Mouse (Mus musculus): Measurements from ENCODE around the gene Slc16a14. TPM values are rescaled to one million over a fixed set of nuclear protein-coding genes. Genes with fewer than 3 reads are reported as not detected.
A peak's percentile ranks its signal among the peaks of the same experiment; 100 is the strongest.

Gene Slc16a14
- polyA plus RNA-seq, 1 experiment, result not detected

GRCm38 (mm10) chr1:84940322-84940721 lies 5.4 kb upstream of the Slc16a14 start:
- peaks cover 10% of the 10 kb centered on the region for H3K27me3 ChIP-seq (replicated peaks)
- H3K4me1 ChIP-seq, result 0 out of 2 replicates have a peak, but pooled peaks cover 3% of the 10 kb centered on the region
- H3K4me3 ChIP-seq (replicated peaks), result no peak overlapping the region
- peaks cover 23% of the 10 kb centered on the region for H3K9me3 ChIP-seq
- no peak for TF ChIP-seq GATA1 (IDR thresholded peaks at IDR 0.05; ENCODE audit: borderline replicate concordance, low read length)
- TF ChIP-seq FLI1 (IDR thresholded peaks at IDR 0.05; ENCODE audit: low read length), result no peak
- no peaks in the 10 kb centered on the region for H3K36me3 ChIP-seq (replicated peaks; ENCODE audit: low read length)

GRCm38 (mm10) chr1:84939466-84939865 lies 4.5 kb upstream of the Slc16a14 start:
- Histone ChIP-seq H3K4me3 (replicated peaks) (no peak overlapping the region), H3K27me3 (replicated peaks) (peaks cover 18% of the 10 kb centered on the region), H3K4me1 (peaks cover 7% of the 10 kb centered on the region; the same call in 1 of the 2 replicates), H3K36me3 (replicated peaks; ENCODE audit: low read length) (no peaks in the 10 kb centered on the region), H3K9me3 (peaks cover 19% of the 10 kb centered on the region)
- TF ChIP-seq FLI1 (IDR thresholded peaks at IDR 0.05; ENCODE audit: low read length), result no peak
- TF ChIP-seq GATA1 (IDR thresholded peaks at IDR 0.05; ENCODE audit: borderline replicate concordance, low read length), result no peak

- H3K27me3 ChIP-seq (replicated peaks), result peaks cover 33% of the 10 kb centered on the region
- peaks cover 8% of the 10 kb centered on the region; the same call in 1 of the 2 replicates for H3K9me3 ChIP-seq
- peaks cover 19% of the 10 kb centered on the region for H3K4me1 ChIP-seq
- TF ChIP-seq FLI1 (IDR thresholded peaks at IDR 0.05; ENCODE audit: low read length), result no peak
- TF ChIP-seq GATA1 (IDR thresholded peaks at IDR 0.05; ENCODE audit: borderline replicate concordance, low read length), result no peak
- H3K4me3 ChIP-seq (replicated peaks), result no peak overlapping the region
- no peaks in the 10 kb centered on the region for H3K36me3 ChIP-seq (replicated peaks; ENCODE audit: low read length)
Observed at GRCm38 (mm10) chr1:84936716-84937510, 2.0 kb upstream of the Slc16a14 start.

GRCm38 (mm10) chr1:84935668-84936067 lies 734 bp upstream of the Slc16a14 start:
- Histone ChIP-seq H3K4me3 (replicated peaks) (no peak overlapping the region), H3K4me1 (peaks cover 19% of the 10 kb centered on the region), H3K9me3 (peaks cover 5% of the 10 kb centered on the region; the same call in 1 of the 2 replicates)

GRCm38 (mm10) chr1:84934151-84934502 lies 807 bp downstream of the Slc16a14 start:
- TF ChIP-seq FLI1 (IDR thresholded peaks at IDR 0.05; ENCODE audit: low read length) (no peak), GATA1 (IDR thresholded peaks at IDR 0.05; ENCODE audit: borderline replicate concordance, low read length) (no peak)
- H3K4me3 ChIP-seq (replicated peaks), result peak overlapping the region; percentile 82
- H3K27me3 ChIP-seq (replicated peaks), result peaks cover 33% of the 10 kb centered on the region
- no peaks in the 10 kb centered on the region for H3K36me3 ChIP-seq (replicated peaks; ENCODE audit: low read length)
- H3K4me1 ChIP-seq, result peaks cover 19% of the 10 kb centered on the region
- peaks cover 8% of the 10 kb centered on the region; the same call in 1 of the 2 replicates for H3K9me3 ChIP-seq

More at GRCm38 (mm10) chr1:84935668-84936067, 734 bp upstream of the Slc16a14 start:
- Histone ChIP-seq H3K27me3 (replicated peaks) (peaks cover 33% of the 10 kb centered on the region), H3K36me3 (replicated peaks; ENCODE audit: low read length) (no peaks in the 10 kb centered on the region)
- TF ChIP-seq FLI1 (IDR thresholded peaks at IDR 0.05; ENCODE audit: low read length) (no peak), GATA1 (IDR thresholded peaks at IDR 0.05; ENCODE audit: borderline replicate concordance, low read length) (no peak)

GRCm38 (mm10) chr1:84933472-84934150 lies 1.3 kb downstream of the Slc16a14 start:
- TF ChIP-seq GATA1 (IDR thresholded peaks at IDR 0.05; ENCODE audit: borderline replicate concordance, low read length) (no peak), FLI1 (IDR thresholded peaks at IDR 0.05; ENCODE audit: low read length) (no peak)
- Histone ChIP-seq H3K4me1 (peaks cover 19% of the 10 kb centered on the region), H3K36me3 (replicated peaks; ENCODE audit: low read length) (no peaks in the 10 kb centered on the region), H3K27me3 (replicated peaks) (peaks cover 33% of the 10 kb centered on the region), H3K9me3 (peaks cover 13% of the 10 kb centered on the region; the same call in 1 of the 2 replicates), H3K4me3 (replicated peaks) (peak overlapping the region; percentile 82)

- H3K36me3 ChIP-seq (replicated peaks; ENCODE audit: low read length), result no peaks in the 10 kb centered on the region
- H3K9me3 ChIP-seq, result peaks cover 17% of the 10 kb centered on the region; the same call in 1 of the 2 replicates
- TF ChIP-seq FLI1 (IDR thresholded peaks at IDR 0.05; ENCODE audit: low read length), result no peak
- TF ChIP-seq GATA1 (IDR thresholded peaks at IDR 0.05; ENCODE audit: borderline replicate concordance, low read length), result no peak
- no peaks in the 10 kb centered on the region for H3K4me1 ChIP-seq
- H3K4me3 ChIP-seq (replicated peaks), result no peak overlapping the region
- no peaks in the 10 kb centered on the region for H3K27me3 ChIP-seq (replicated peaks)
Observed at GRCm38 (mm10) chr1:84925599-84925998, 9.3 kb downstream of the Slc16a14 start.

- no peak for TF ChIP-seq GATA1 (IDR thresholded peaks at IDR 0.05; ENCODE audit: borderline replicate concordance, low read length)
- no peak for TF ChIP-seq FLI1 (IDR thresholded peaks at IDR 0.05; ENCODE audit: low read length)
- Histone ChIP-seq H3K27me3 (replicated peaks) (no peaks in the 10 kb centered on the region), H3K9me3 (peaks cover 18% of the 10 kb centered on the region), H3K4me1 (no peaks in the 10 kb centered on the region), H3K36me3 (replicated peaks; ENCODE audit: low read length) (no peaks in the 10 kb centered on the region), H3K4me3 (replicated peaks) (no peak overlapping the region)
Observed at GRCm38 (mm10) chr1:84924134-84924533, 10.8 kb downstream of the Slc16a14 start.

GRCm38 (mm10) chr1:84923432-84923831 lies 11.5 kb downstream of the Slc16a14 start:
- TF ChIP-seq FLI1 (IDR thresholded peaks at IDR 0.05; ENCODE audit: low read length), result no peak
- TF ChIP-seq GATA1 (IDR thresholded peaks at IDR 0.05; ENCODE audit: borderline replicate concordance, low read length), result no peak
- no peaks in the 10 kb centered on the region for H3K4me1 ChIP-seq
- H3K27me3 ChIP-seq (replicated peaks), result no peaks in the 10 kb centered on the region
- peaks cover 17% of the 10 kb centered on the region for H3K9me3 ChIP-seq
- no peak overlapping the region for H3K4me3 ChIP-seq (replicated peaks)
- H3K36me3 ChIP-seq (replicated peaks; ENCODE audit: low read length), result no peaks in the 10 kb centered on the region

- TF ChIP-seq FLI1 (IDR thresholded peaks at IDR 0.05; ENCODE audit: low read length), result no peak
- TF ChIP-seq GATA1 (IDR thresholded peaks at IDR 0.05; ENCODE audit: borderline replicate concordance, low read length), result no peak
- Histone ChIP-seq H3K27me3 (replicated peaks) (no peaks in the 10 kb centered on the region), H3K4me3 (replicated peaks) (no peak overlapping the region), H3K36me3 (replicated peaks; ENCODE audit: low read length) (no peaks in the 10 kb centered on the region), H3K9me3 (peaks cover 11% of the 10 kb centered on the region), H3K4me1 (peaks cover 6% of the 10 kb centered on the region)
Observed at GRCm38 (mm10) chr1:84918865-84919264, 16.1 kb downstream of the Slc16a14 start.
